Mouse (Mus musculus) MEL (cell line): ENCODE results near the gene Slc9a3r2. TPM values are rescaled to one million over a fixed set of nuclear protein-coding genes. Genes with fewer than 3 reads are reported as not detected.

ENCODE experiments used
- DNase-seq: peaks from one replicate; pipeline ENCODE4 v3.0.0; 2011; ENCODE audit warnings: low read depth, low spot score
- H3K27ac ChIP-seq: 2 replicates; pipeline ENCODE4 v1.5.1; 2012; ENCODE audit warnings: low read depth, mild to moderate bottlenecking, control low read depth, low read length, moderate library complexity; ENCODE audit not compliant: control insufficient read depth
- H3K27me3 ChIP-seq, 2 experiments: fragments of 150-350 bp in 1 of 2; sonication (generic) in 1 of 2; 2 replicates each; pipeline ENCODE4 v1.6.1; 2012; ENCODE audit warnings: low read length in 2 of 2, mild to moderate bottlenecking in 2 of 2, improper control_type of control experiment in 1 of 2, moderate library complexity in 1 of 2; ENCODE audit not compliant: insufficient read depth in 2 of 2, control insufficient read depth in 1 of 2
- H3K36me3 ChIP-seq, 2 experiments: 2 replicates each; pipeline ENCODE4 v1.6.1; 2012 to 2014; ENCODE audit warnings: low read length in 2 of 2, improper control_type of control experiment in 1 of 2, inconsistent platforms in 1 of 2, mild to moderate bottlenecking in 1 of 2; ENCODE audit not compliant: insufficient read depth in 2 of 2, control insufficient read depth in 1 of 2
- H3K4me1 ChIP-seq, 2 experiments: fragments of 150-350 bp in 1 of 2; sonication (generic) in 1 of 2; 2 replicates each; pipeline ENCODE4 v1.6.1; 2012; ENCODE audit warnings: low read length in 2 of 2, improper control_type of control experiment in 1 of 2, mild to moderate bottlenecking in 1 of 2; ENCODE audit not compliant: insufficient read depth in 2 of 2, control insufficient read depth in 1 of 2
- H3K4me3 ChIP-seq, 2 experiments: fragments of 150-350 bp in 1 of 2; sonication (generic) in 1 of 2; 2 replicates each; pipeline ENCODE4 v1.5.1; 2012; ENCODE audit warnings: low read depth in 2 of 2, low read length in 2 of 2, mild to moderate bottlenecking in 2 of 2, moderate library complexity in 2 of 2, control low read depth in 1 of 2, improper control_type of control experiment in 1 of 2; ENCODE audit not compliant: control insufficient read depth in 1 of 2, insufficient read depth in 1 of 2
- H3K79me2 ChIP-seq: 2 replicates; pipeline ENCODE4 v1.6.1; 2012; ENCODE audit warnings: mild to moderate bottlenecking, low read length, moderate library complexity; ENCODE audit not compliant: control insufficient read depth, poor library complexity, insufficient read depth
- H3K9ac ChIP-seq: 2 replicates; pipeline ENCODE4 v1.6.1; 2012; ENCODE audit warnings: low read depth, mild to moderate bottlenecking, control low read depth, low read length, moderate library complexity; ENCODE audit not compliant: control insufficient read depth, poor library complexity, severe bottlenecking
- H3K9me3 ChIP-seq: fragments of 150-350 bp; sonication (generic); replicated peaks from 2 replicates; pipeline ENCODE4 v1.6.1; 2012; ENCODE audit warnings: mild to moderate bottlenecking, low read length, improper control_type of control experiment, moderate library complexity; ENCODE audit not compliant: insufficient read depth
- BHLHE40 ChIP-seq: IDR thresholded peaks from 2 replicates; pipeline ENCODE4 v1.6.1; 2012; ENCODE audit warnings: low read depth, mild to moderate bottlenecking, inconsistent platforms, low read length, improper control_type of control experiment, borderline replicate concordance
- CTCF ChIP-seq, 3 experiments: IDR thresholded peaks in 2 of 3; conservative IDR thresholded peaks in 1 of 3; 2 replicates each; pipeline ENCODE4 v1.5.1; 2011 to 2012; ENCODE audit warnings: low read length in 3 of 3, low read depth in 2 of 3, mild to moderate bottlenecking in 2 of 3, improper control_type of control experiment in 1 of 3, inconsistent platforms in 1 of 3, mixed read lengths in 1 of 3, moderate library complexity in 1 of 3; ENCODE audit not compliant: control insufficient read depth in 1 of 3, insufficient read depth in 1 of 3, poor library complexity in 1 of 3, severe bottlenecking in 1 of 3
- ELF1 ChIP-seq: IDR thresholded peaks from 2 replicates; pipeline ENCODE4 v1.6.1; 2014; ENCODE audit warnings: low read depth, mild to moderate bottlenecking, inconsistent platforms, low read length, improper control_type of control experiment, moderate library complexity
- ETS1 ChIP-seq: IDR thresholded peaks from 2 replicates; pipeline ENCODE4 v1.6.1; 2012; ENCODE audit warnings: low read depth, mild to moderate bottlenecking, inconsistent platforms, low read length, improper control_type of control experiment, moderate library complexity
- HCFC1 ChIP-seq: IDR thresholded peaks from 2 replicates; pipeline ENCODE4 v1.6.1; 2012; ENCODE audit warnings: low read depth, mild to moderate bottlenecking, inconsistent platforms, low read length, improper control_type of control experiment, moderate library complexity
- JUND ChIP-seq: IDR thresholded peaks from 2 replicates; pipeline ENCODE4 v1.6.1; 2011; ENCODE audit warnings: low read depth, mild to moderate bottlenecking, improper control_type of control experiment, low read length
- KAT2A ChIP-seq: conservative IDR thresholded peaks from 2 replicates; pipeline ENCODE4 v1.6.1; 2012; ENCODE audit warnings: low read depth, low read length, improper control_type of control experiment, inconsistent platforms
- MAFK ChIP-seq: IDR thresholded peaks from 2 replicates; pipeline ENCODE4 v1.6.1; 2011; ENCODE audit warnings: low read depth, mild to moderate bottlenecking, low read length, improper control_type of control experiment, borderline replicate concordance
- MAX ChIP-seq: IDR thresholded peaks from 2 replicates; pipeline ENCODE4 v1.6.1; 2011; ENCODE audit warnings: low read length, improper control_type of control experiment
- MAZ ChIP-seq: IDR thresholded peaks from 2 replicates; pipeline ENCODE4 v1.6.1; 2012; ENCODE audit warnings: low read depth, mild to moderate bottlenecking, inconsistent platforms, low read length, improper control_type of control experiment
- MXI1 ChIP-seq: IDR thresholded peaks from 2 replicates; pipeline ENCODE4 v1.6.1; 2011; ENCODE audit warnings: mild to moderate bottlenecking, low read depth, low read length, improper control_type of control experiment
- MYC ChIP-seq: IDR thresholded peaks from 2 replicates; pipeline ENCODE4 v1.6.1; 2011; ENCODE audit warnings: low read depth, mild to moderate bottlenecking, low read length, improper control_type of control experiment, moderate library complexity
- NRF1 ChIP-seq: IDR thresholded peaks from 2 replicates; pipeline ENCODE4 v1.6.1; 2014; ENCODE audit warnings: low read depth, mild to moderate bottlenecking, inconsistent platforms, low read length, improper control_type of control experiment, moderate library complexity; ENCODE audit not compliant: poor library complexity, insufficient read depth, severe bottlenecking
- POLR2A ChIP-seq, 2 experiments: IDR thresholded peaks; 2 replicates each; pipeline ENCODE4 v1.6.1; 2011 to 2012; ENCODE audit warnings: low read length in 2 of 2, mild to moderate bottlenecking in 2 of 2, control low read depth in 1 of 2, improper control_type of control experiment in 1 of 2, low read depth in 1 of 2, moderate library complexity in 1 of 2; ENCODE audit not compliant: control insufficient read depth in 1 of 2, insufficient read depth in 1 of 2, poor library complexity in 1 of 2
- RAD21 ChIP-seq: IDR thresholded peaks from 2 replicates; pipeline ENCODE4 v1.6.1; 2011; ENCODE audit warnings: mild to moderate bottlenecking, low read depth, low read length, improper control_type of control experiment
- RCOR1 ChIP-seq: IDR thresholded peaks from 2 replicates; pipeline ENCODE4 v1.6.1; 2012; ENCODE audit warnings: low read depth, mild to moderate bottlenecking, inconsistent platforms, low read length, improper control_type of control experiment
- SIN3A ChIP-seq: IDR thresholded peaks from 2 replicates; pipeline ENCODE4 v1.6.1; 2012; ENCODE audit warnings: low read length, improper control_type of control experiment, inconsistent platforms
- SMC3 ChIP-seq: IDR thresholded peaks from 2 replicates; pipeline ENCODE4 v1.6.1; 2011; ENCODE audit warnings: low read depth, low read length, improper control_type of control experiment
- TAL1 ChIP-seq: IDR thresholded peaks from 2 replicates; pipeline ENCODE4 v1.6.1; 2012; ENCODE audit warnings: mild to moderate bottlenecking, inconsistent platforms, low read length, moderate library complexity, mixed read lengths
- TCF12 ChIP-seq: IDR thresholded peaks from 2 replicates; pipeline ENCODE4 v1.6.1; 2014; ENCODE audit warnings: low read depth, mild to moderate bottlenecking, inconsistent platforms, low read length, improper control_type of control experiment, moderate library complexity
- ZC3H11A ChIP-seq: IDR thresholded peaks from 2 replicates; pipeline ENCODE4 v1.6.1; 2012; ENCODE audit warnings: low read depth, mild to moderate bottlenecking, inconsistent platforms, low read length, improper control_type of control experiment
- ZMIZ1 ChIP-seq: IDR thresholded peaks from 2 replicates; pipeline ENCODE4 v1.6.1; 2012; ENCODE audit warnings: low read depth, mild to moderate bottlenecking, inconsistent platforms, low read length, improper control_type of control experiment, moderate library complexity
- ZNF384 ChIP-seq: IDR thresholded peaks from 2 replicates; pipeline ENCODE4 v1.6.1; 2012; ENCODE audit warnings: low read depth, mild to moderate bottlenecking, inconsistent platforms, low read length, improper control_type of control experiment
- polyA plus RNA-seq, 2 experiments: library from polyadenylated mRNA; stranded (reverse) in 1 of 2; unstranded in 1 of 2; fragments of >175 nt in 1 of 2; fragments of >200 nt in 1 of 2; gene quantifications; 2 replicates each; pipeline versions ENCODE4 v1.2.1 to v1.2.4; 2012; ENCODE audit warnings: low replicate concordance in 2 of 2, low read depth in 1 of 2; ENCODE audit not compliant: insufficient read length in 2 of 2, insufficient read depth in 1 of 2, missing spikeins in 1 of 2
- total RNA-seq: library from RNA; depleted of rRNA; stranded (reverse); fragments of 300-350 nt; gene quantifications from 2 replicates; pipeline ENCODE4 v1.2.3, GENCODE M21; 2012

The Slc9a3r2 gene
- total and polyA plus RNA-seq, 3 experiments = 0.96 to 3.5 TPM; not detected in 1

DNA sequence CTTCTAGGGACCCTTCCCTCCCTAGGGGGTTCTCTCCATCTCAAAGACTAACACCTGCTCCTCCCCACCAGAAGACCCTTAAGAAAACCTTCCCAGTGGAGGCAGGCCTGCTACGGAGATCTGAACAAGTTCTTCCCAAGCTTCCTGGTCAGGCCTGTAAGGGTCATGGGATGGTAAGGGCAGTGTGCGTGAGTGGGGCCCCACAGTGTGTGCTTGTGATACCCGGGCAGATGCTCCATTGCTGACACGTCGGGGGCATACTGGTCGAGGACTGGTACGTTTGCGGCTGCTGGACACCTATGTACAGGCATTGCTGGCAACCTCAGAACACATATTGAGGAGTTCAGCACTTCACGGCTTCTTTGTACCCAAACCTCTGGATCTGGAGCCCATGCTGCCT is 48.6 kb upstream of the Slc9a3r2 start:
- no peak for DNase-seq
- H3K9me3 ChIP-seq = no peaks in the 10 kb centered on the region
- no peak overlapping the region for H3K27ac ChIP-seq
- H3K27me3 ChIP-seq = no peaks in the 10 kb centered on the region
- no peak overlapping the region for H3K4me3 ChIP-seq
- no peak overlapping the region for H3K9ac ChIP-seq
- TF ChIP-seq MAX (no peak), POLR2A (IDR thresholded peaks at IDR 0.05; ENCODE audit: control insufficient read depth in 1 of 2, insufficient read depth in 1 of 2, low read depth in 1 of 2, low read length in 2 of 2, poor library complexity in 1 of 2) (peak in 1 of 2 experiments; percentile 18; a peak in 1 of 4 replicates)
- H3K79me2 ChIP-seq = peaks cover 8% of the 10 kb centered on the region
- peaks cover 0 to 2% of the 10 kb centered on the region in 2 experiments; a peak in 2 of 4 replicates for H3K36me3 ChIP-seq
- peaks cover 2 to 6% of the 10 kb centered on the region in 2 experiments; a peak in 1 of 4 replicates for H3K4me1 ChIP-seq

- Histone ChIP-seq H3K9me3 (no peaks in the 10 kb centered on the region), H3K36me3 (peaks cover 0 to 2% of the 10 kb centered on the region in 2 experiments; a peak in 2 of 4 replicates), H3K4me1 (peaks cover 2 to 10% of the 10 kb centered on the region in 2 experiments; a peak in 1 of 4 replicates), H3K4me3 (no peak overlapping the region), H3K9ac (no peak overlapping the region), H3K27ac (no peak overlapping the region), H3K79me2 (peaks cover 8% of the 10 kb centered on the region), H3K27me3 (no peaks in the 10 kb centered on the region)
- TF ChIP-seq CTCF (IDR thresholded peaks at IDR 0.05 in 2 of 3, conservative IDR thresholded peaks at IDR 0.05 in 1 of 3; ENCODE audit: control insufficient read depth in 1 of 3, insufficient read depth in 1 of 3, low read depth in 2 of 3, low read length in 3 of 3, poor library complexity in 1 of 3, severe bottlenecking in 1 of 3) = no peak
- TF ChIP-seq POLR2A (IDR thresholded peaks at IDR 0.05; ENCODE audit: control insufficient read depth in 1 of 2, insufficient read depth in 1 of 2, low read depth in 1 of 2, low read length in 2 of 2, poor library complexity in 1 of 2) = no peak
- TF ChIP-seq ELF1 = no peak
- TF ChIP-seq RCOR1 = no peak
- no peak for TF ChIP-seq MXI1
- TF ChIP-seq TAL1 = no peak
- TF ChIP-seq ETS1 = no peak
- TF ChIP-seq KAT2A = no peak
- TF ChIP-seq SMC3 = no peak
- no peak for TF ChIP-seq JUND
- DNase-seq = no peak
Observed at GRCm38 (mm10) chr17:24697985-24698384, 47.9 kb upstream of the Slc9a3r2 start.

GRCm38 (mm10) chr17:24696011-24696697 is 46.0 kb upstream of the Slc9a3r2 start, which contains the start of the genes Gfer and Noxo1:
Gfer (minus strand) TSS chr17:24696156.
Noxo1 (plus strand) TSS chr17:24696234.
- Histone ChIP-seq H3K27ac (peak within 1 kb of the TSS; percentile 75), H3K4me3 (peak within 1 kb of the TSS; percentile 78 to 99), H3K79me2 (peaks cover 8% of the 10 kb centered on the region), H3K9me3 (no peaks in the 10 kb centered on the region), H3K4me1 (peaks cover 2 to 10% of the 10 kb centered on the region in 2 experiments; a peak in 1 of 4 replicates), H3K9ac (peak within 1 kb of the TSS; percentile 85), H3K27me3 (no peaks in the 10 kb centered on the region), H3K36me3 (peaks cover 0 to 2% of the 10 kb centered on the region in 2 experiments; a peak in 1 of 4 replicates)
- DNase-seq = peak; percentile 88
- no peak for TF ChIP-seq BHLHE40
- TF ChIP-seq HCFC1 = peak; percentile 53
- no peak for TF ChIP-seq ETS1
- peak; percentile 75 to 97; a peak in 2 of 4 replicates for TF ChIP-seq POLR2A (IDR thresholded peaks at IDR 0.05; ENCODE audit: control insufficient read depth in 1 of 2, insufficient read depth in 1 of 2, low read depth in 1 of 2, low read length in 2 of 2, poor library complexity in 1 of 2)
- peak; percentile 45; the same call in 1 of the 2 replicates for TF ChIP-seq MAZ
- no peak; the same call in 1 of the 2 replicates for TF ChIP-seq NRF1
- TF ChIP-seq ZC3H11A = no peak
- 0 out of 2 replicates have a peak, but pooled peaks have one; percentile 10 for TF ChIP-seq MYC
- no peak for TF ChIP-seq RAD21
- no peak for TF ChIP-seq MAFK
- TF ChIP-seq TAL1 = no peak
- peak; percentile 43; the same call in 1 of the 2 replicates for TF ChIP-seq ZMIZ1
- TF ChIP-seq CTCF (IDR thresholded peaks at IDR 0.05 in 2 of 3, conservative IDR thresholded peaks at IDR 0.05 in 1 of 3; ENCODE audit: control insufficient read depth in 1 of 3, insufficient read depth in 1 of 3, low read depth in 2 of 3, low read length in 3 of 3, poor library complexity in 1 of 3, severe bottlenecking in 1 of 3) = 0 out of 6 replicates have a peak, but pooled peaks of 1 of the 3 experiments have one; percentile 0
- TF ChIP-seq ZNF384 = no peak
- peak; percentile 63 for TF ChIP-seq SIN3A
- TF ChIP-seq TCF12 = peak; percentile 49
